Mouse (Mus musculus) erythroid progenitor cell, adult 5-6 weeks (primary cell): Measurements from ENCODE around the gene Brox. TPM values are rescaled to one million over a fixed set of nuclear protein-coding genes. Genes with fewer than 3 reads are reported as not detected.
"Not testable (repeated sequence)": the region's sequence is repeated elsewhere in the genome, so short reads cannot be mapped to it uniquely, and the experiment has no call there.

Source experiments
- ATAC-seq: replicated peaks from 2 replicates; pipeline ENCODE4 v1.8.0; 2016; ENCODE audit warnings: moderate number of reproducible peaks, mild to moderate bottlenecking, moderate TSS enrichment, inconsistent platforms; ENCODE audit not compliant: poor library complexity, low FRiP score, severe bottlenecking
- total RNA-seq, 2 experiments: library from RNA; stranded (forward) in 1 of 2; stranded (reverse) in 1 of 2; fragments of 150-400 nt in 1 of 2; fragments of 186-747, 209-891 nt in 1 of 2; gene quantifications; 2 replicates each; pipeline versions ENCODE4 v1.2.3 to v1.2.4; 2015 to 2017; ENCODE audit warnings: low replicate concordance in 2 of 2

Brox gene
- 32.7 and 42.5 TPM in 2 replicates for total RNA-seq (2015; ENCODE audit: low replicate concordance)
- 82.6 and 82.8 TPM in 2 replicates for total RNA-seq (2017; ENCODE audit: low replicate concordance)

DNA sequence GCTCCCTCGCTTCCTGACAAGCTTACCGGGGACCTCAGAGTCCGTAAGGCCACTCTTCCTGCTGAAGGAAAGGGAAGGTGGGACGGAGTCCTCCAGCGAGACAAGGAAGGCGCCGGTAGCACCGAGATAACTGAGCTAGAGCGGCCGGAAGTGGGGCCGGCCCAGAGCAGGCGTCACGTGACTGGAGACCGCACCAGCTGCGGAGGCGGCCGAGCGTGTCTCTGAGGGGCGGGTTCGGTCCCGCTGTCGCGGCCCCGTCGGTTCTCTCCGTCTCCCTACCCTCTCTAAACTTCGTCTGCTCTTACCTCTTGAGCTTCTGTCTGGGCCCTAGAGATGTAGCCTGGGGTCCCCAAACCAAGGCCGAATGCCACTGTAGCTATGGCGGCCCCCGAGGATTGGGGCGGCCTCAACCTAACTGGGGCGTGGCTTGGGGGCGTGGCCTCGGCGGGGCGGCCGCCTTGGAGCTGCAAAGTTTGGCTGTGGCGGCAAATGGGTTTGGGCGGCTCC lies at the start of gene Brox:
Brox (minus strand) TSS at position 393 of the 507 bp plus-strand sequence.
- peak; percentile 85 for ATAC-seq

GRCm38 (mm10) chr1:183345817-183346195 lies 48.7 kb upstream of the Brox start:
- ATAC-seq: no peak

GRCm38 (mm10) chr1:183344886-183345816 lies 48.1 kb upstream of the Brox start:
- ATAC-seq: peak; percentile 90

GRCm38 (mm10) chr1:183342902-183343301 lies 45.8 kb upstream of the Brox start:
- ATAC-seq: not testable (repeated sequence)

DNA sequence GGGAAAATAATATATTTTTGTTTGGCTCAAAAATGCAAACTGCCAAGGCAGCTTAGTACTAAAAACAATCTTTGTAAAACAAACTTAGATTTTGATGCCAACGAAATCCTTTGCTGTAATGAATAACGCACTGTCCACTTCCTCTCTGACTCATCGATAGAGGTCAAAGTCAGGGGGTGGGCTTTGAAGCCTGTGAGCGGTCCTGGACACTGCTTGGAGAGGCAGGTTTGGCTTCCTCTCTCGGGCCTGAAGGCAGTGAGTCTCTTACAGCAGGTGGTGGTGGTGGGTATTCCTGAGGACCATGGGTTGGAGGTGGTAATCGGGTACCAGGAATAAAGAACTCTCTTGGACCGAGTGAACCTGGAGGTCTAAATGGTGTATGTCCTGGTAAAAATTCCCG lies 30.1 kb upstream of the Brox start:
- ATAC-seq: no peak

DNA sequence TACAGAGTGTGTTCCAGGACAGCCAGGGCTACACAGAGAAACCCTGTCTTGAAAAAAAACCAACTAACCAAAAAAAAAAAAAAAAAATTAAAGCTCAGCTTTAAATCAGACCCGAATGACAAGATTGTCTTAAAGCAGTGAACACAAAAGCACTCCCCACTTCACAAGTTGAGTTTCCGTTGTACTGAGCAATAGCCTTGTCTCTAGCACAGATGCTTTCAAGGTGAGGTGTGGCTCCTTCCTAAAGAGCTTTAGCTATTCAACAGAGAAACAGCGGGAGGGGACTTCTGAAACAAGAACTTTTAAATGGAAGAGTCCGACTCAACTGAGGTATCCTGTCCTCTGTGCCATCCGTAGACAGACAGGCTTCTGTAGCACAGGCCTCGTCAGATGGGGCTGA lies 27.4 kb upstream of the Brox start:
- ATAC-seq: no peak

- ATAC-seq: no peak
These were observed 26.9 kb upstream of the Brox start for GRCm38 (mm10) chr1:183323923-183324322.

DNA sequence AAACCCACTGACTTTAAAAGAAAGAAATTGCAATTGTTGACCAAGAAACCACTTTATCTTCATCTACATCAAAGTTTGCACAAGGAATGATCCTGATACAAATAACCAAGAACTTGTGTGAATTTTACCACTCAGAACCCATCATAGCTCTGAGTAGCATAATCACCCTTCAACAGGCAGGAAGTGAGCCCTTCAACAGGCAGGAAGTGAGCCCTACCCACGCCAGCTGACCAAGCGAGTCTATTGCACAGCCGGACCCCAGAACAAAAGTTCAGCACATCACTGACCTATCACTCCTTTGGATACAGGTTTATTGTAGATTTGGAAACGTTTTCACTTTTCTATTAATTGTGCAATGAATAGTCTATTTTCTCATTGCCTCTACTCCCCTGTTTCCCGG lies 25.4 kb upstream of the Brox start:
- not testable (repeated sequence) for ATAC-seq

DNA sequence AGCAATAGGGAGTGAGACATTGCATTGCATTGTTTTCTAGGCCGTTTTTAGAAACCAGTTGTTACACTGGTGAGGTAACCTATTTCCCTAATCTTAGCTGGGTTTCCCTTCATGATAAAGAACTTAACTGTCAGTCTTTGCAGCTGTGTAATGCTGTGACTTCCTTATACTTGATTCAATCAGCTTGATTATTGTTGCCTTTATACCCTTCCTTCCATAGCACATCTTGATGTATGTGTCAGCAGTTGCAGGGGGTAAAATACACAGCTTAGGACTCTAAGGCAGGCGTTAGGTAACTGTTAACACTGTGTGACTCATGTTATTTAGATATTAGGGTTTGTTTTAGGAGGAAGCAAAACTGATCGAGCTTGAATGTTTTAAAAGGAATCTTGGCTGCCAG lies 23.6 kb upstream of the Brox start:
- ATAC-seq: no peak

GRCm38 (mm10) chr1:183315783-183316182 lies 18.7 kb upstream of the Brox start:
- ATAC-seq: no peak

DNA sequence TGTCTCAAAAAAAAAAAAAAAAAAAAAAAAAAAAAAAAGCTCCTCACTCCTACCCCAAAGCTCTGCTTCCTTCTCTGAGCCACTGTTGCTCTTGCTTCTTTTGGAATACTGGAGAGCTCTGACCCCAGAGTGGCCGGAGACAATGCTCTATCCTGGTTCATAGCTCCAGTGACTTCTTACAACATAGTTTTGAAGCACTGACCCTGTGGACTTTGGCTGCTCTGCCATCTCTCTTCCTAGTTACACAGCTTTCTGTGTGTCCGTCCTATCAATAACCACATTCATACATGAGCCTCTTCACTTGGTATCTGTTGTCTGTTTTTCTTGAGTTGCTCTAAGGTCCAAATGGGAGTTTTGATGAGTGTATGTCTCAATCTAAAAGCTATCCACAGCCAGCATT lies 15.0 kb upstream of the Brox start:
- ATAC-seq: no peak

DNA sequence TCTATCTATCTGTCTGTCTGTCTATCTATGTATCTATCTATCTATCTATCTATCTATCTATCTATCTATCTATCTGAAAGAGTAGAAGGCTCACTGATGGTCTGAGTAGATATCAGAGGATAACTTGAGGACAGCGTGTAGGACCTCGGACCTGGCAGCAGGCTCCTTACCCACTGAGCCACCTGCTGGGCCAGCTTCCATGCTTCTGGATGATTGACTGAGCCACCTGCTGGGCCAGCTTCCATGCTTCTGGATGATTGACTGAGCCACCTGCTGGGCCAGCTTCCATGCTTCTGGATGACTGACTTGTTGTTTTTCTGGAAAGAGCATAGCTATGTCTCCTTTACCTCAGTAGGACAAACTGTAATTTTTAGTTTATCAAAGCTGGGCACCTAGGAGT lies 12.5 kb upstream of the Brox start:
- not testable (repeated sequence) for ATAC-seq

- ATAC-seq: no peak
These were observed 11.4 kb upstream of the Brox start for GRCm38 (mm10) chr1:183308476-183308875.

- ATAC-seq: no peak
These were observed 10.5 kb upstream of the Brox start for GRCm38 (mm10) chr1:183307555-183307954.

DNA sequence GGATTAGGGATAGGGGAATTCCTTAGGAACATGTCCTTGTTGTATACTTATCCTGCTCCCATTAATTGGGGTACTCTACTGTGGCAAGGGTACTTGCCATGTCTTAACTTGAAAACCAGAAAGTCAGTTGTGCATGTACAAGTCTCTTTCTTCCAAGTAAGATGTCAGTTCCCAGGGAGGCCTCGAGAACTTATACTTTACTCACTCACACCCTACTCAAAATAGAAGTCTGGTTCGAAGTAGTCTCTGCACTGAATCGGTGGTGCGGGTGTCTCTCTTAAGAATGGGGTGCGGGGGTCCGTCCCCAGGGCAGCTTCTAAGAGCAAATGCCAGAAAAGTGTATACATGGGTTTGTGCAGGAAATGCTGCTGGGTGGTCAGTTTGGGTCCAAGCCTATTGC lies 2.1 kb upstream of the Brox start:
- no peak for ATAC-seq

GRCm38 (mm10) chr1:183297886-183298489 lies 919 bp upstream of the Brox start:
- peak; percentile 46 for ATAC-seq

- peak; percentile 45 for ATAC-seq
These were observed 410 bp upstream of the Brox start for GRCm38 (mm10) chr1:183297473-183297885.

DNA sequence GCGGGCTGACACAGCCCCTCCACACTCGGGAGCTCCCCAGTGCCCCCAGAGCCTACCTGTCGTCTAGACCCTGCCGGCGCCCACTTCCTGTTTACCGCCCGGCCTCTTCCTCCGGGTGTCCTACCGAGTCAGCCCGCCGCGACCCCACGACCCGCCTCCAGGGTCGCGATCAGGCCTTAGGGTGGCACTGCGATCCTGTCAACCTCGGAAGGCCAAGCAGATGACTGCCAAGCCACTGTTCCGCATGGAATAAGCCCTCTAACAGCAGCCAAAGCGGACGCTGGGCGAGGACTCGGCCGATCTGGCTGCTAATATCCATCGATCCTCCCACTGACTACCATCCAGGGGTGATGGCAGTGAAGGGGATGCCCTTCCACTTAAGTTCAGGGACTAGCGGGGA lies 604 bp downstream of the Brox start, which contains the start of gene Aida:
Aida (plus strand) TSS at position 126 of the 400 bp plus-strand sequence.
- peak; percentile 47 for ATAC-seq

GRCm38 (mm10) chr1:183289576-183289975 lies 7.5 kb downstream of the Brox start:
- ATAC-seq: no peak

DNA sequence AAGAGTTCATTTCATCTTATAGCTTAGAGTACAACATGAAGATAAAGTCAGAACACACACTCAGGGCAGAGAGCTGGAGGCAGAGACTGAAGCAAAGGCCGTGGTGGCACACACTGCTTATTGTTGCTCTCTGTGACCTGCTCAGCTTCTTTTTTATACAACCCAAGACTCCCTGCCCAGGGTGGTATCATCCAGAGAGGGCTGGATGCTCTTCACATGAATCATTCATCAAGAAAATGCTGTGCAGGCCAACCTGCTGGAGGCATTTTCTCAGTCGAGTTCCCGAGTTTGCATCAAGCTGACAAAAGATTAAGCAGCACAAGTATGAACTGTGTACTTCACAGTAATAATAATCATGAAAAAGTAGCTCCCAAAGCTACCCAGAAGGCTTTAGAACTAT lies 8.7 kb downstream of the Brox start:
- ATAC-seq: no peak

DNA sequence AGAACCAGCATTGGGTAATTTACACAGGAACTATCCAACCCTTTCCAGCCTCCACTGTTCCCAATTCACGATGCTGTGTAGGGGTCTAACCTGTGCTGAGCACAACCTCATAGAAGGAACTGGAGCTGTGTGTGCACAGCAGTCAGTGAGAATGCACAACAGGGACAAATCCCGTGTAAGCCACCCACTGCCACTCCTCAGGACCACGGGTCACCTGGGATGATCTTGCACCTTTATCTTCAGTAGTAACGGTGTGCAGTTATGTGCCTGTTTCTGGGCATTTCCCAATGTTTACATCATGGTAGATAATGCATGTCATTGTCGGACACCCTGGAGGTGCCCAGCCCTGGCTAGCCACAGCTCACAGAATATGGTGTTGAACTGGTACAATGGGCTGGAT lies 21.3 kb downstream of the Brox start:
- no peak for ATAC-seq
